Mouse (Mus musculus): Measurements from ENCODE around the gene Mfsd6l. TPM values are rescaled to one million over a fixed set of nuclear protein-coding genes. Genes with fewer than 3 reads are reported as not detected.

Gene Mfsd6l
- polyA plus RNA-seq, 1 experiment from 2014 or later: not detected

DNA sequence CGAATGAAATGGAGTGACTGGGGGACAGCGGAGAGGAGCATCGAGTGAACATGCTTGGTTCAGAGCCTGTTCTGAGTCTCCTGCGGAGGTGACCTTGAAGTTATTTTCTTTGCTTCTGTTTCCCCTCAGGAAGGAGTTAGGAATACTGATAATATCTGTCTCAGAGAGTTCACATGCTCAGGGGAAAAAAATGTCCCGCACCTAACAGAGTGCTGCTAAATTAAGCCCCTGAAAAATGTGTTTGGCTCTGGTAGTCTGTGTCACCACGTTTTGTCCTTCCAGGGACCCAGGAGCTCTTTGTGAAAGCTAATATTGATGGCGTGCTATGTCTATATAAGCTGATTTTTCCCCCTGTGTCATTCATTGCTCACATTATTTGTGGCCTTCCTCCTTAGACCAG is 10.8 kb upstream of the Mfsd6l start:
- ATAC-seq (ENCODE audit: insufficient read depth, low FRiP score, low TSS enrichment): no peak
- 57% methylated on average over 7 of the region's 7 CpGs for whole genome bisulfite sequencing
- no peak overlapping the region for H3K4me3 ChIP-seq (ENCODE audit: low read depth, low read length)
- DNase-seq (ENCODE audit: low spot score): no peak
- H3K27ac ChIP-seq (ENCODE audit: low read depth, low read length): no peak overlapping the region
- no peaks in the 10 kb centered on the region for H3K27me3 ChIP-seq (ENCODE audit: control insufficient read depth, insufficient read depth, low read length)
- no peaks in the 10 kb centered on the region for H3K36me3 ChIP-seq (ENCODE audit: control insufficient read depth, insufficient read depth, low read length)
- no peak overlapping the region for H3K9ac ChIP-seq (ENCODE audit: low read length)
- H3K4me1 ChIP-seq (ENCODE audit: control insufficient read depth, insufficient read depth, low read length): no peaks in the 10 kb centered on the region
- no peaks in the 10 kb centered on the region for H3K9me3 ChIP-seq (ENCODE audit: control insufficient read depth, low read length)
- no peak overlapping the region for H3K4me2 ChIP-seq (ENCODE audit: low read depth)

DNA sequence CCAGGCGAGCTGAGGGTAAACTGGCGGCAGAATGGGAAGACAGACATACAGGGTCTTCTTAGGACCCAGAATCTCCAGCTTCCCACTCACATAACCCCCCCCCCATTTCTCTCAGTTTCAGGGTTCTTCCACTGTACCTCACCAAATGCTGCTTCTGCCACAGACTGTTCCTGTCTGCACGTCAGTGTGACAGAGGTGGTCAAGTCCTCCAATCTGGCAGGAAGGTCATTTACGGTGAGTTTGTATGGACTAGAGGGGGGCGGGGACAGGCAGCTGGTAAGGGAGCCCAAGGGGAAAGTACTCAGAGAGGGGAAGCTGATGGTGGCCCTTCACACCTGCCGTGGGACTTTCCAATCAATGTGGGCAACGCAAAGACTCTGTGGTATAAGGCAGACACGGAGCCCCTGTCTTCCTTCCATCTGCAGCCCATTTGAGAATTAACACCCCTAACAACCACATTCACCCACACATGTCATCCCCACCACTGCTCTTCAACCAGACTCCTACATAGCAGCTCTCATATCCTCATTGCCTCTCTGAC is 10.2 kb upstream of the Mfsd6l start:
- H3K27ac ChIP-seq (ENCODE audit: low read depth, low read length): no peak overlapping the region

DNA sequence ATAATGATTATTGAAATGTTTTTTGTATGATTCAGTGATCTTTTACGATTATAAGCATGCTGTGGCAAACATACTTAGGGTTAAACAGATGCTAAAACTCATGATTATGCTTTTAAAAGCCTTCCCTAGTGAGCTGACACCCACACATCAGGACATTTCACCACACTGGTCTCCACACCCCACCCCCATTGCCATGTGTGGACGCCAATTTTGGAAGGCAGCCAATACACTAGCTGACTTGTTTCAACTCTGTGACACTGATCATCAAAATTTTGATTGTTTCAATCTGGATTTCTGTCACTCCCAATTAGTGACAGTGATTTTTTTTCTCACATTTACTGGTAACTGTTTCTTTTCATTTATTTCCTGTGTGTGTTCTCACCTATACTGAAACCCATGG is 8.5 kb upstream of the Mfsd6l start:
- H3K27ac ChIP-seq (ENCODE audit: low read depth, low read length): no peak overlapping the region
- H3K27me3 ChIP-seq (ENCODE audit: control insufficient read depth, insufficient read depth, low read length): no peaks in the 10 kb centered on the region
- no peaks in the 10 kb centered on the region for H3K9me3 ChIP-seq (ENCODE audit: control insufficient read depth, low read length)
- H3K36me3 ChIP-seq (ENCODE audit: control insufficient read depth, insufficient read depth, low read length): no peaks in the 10 kb centered on the region
- H3K9ac ChIP-seq (ENCODE audit: low read length): no peak overlapping the region
- H3K4me3 ChIP-seq (ENCODE audit: low read depth, low read length): no peak overlapping the region
- whole genome bisulfite sequencing: 85% methylated on average over 2 of the region's 2 CpGs
- H3K4me1 ChIP-seq (ENCODE audit: control insufficient read depth, insufficient read depth, low read length): no peaks in the 10 kb centered on the region
- ATAC-seq (ENCODE audit: insufficient read depth, low FRiP score, low TSS enrichment) (no peak), DNase-seq (ENCODE audit: low spot score) (no peak)
- no peak overlapping the region for H3K4me2 ChIP-seq (ENCODE audit: low read depth)

More for the DNA sequence above, 10.2 kb upstream of the Mfsd6l start:
- no peak overlapping the region for H3K4me2 ChIP-seq (ENCODE audit: low read depth)
- no peak overlapping the region for H3K4me3 ChIP-seq (ENCODE audit: low read depth, low read length)
- 77% methylated on average over 8 of the region's 8 CpGs for WGBS
- no peaks in the 10 kb centered on the region for H3K4me1 ChIP-seq (ENCODE audit: control insufficient read depth, insufficient read depth, low read length)
- DNase-seq (ENCODE audit: low spot score) (no peak), ATAC-seq (ENCODE audit: insufficient read depth, low FRiP score, low TSS enrichment) (no peak)
- H3K9ac ChIP-seq (ENCODE audit: low read length): no peak overlapping the region
- no peaks in the 10 kb centered on the region for H3K27me3 ChIP-seq (ENCODE audit: control insufficient read depth, insufficient read depth, low read length)
- no peaks in the 10 kb centered on the region for H3K36me3 ChIP-seq (ENCODE audit: control insufficient read depth, insufficient read depth, low read length)
- no peaks in the 10 kb centered on the region for H3K9me3 ChIP-seq (ENCODE audit: control insufficient read depth, low read length)

DNA sequence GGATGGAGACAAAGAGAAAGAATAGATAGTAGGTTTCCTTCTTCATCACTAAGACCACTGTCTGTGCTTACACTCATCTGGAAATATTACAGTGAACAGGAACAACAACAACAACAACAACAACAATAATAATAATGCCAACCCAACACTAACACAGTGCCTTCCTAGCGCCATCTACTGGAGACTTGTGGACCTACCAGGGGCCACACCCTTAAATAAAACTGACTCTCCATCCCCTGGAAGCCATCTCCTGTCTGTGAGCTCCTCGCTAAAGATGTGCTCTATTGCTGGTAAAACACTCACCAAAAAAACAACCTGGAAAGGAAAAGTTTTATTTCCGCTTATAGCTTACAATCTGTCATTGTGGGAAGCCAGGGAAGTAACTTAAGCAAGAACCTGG is 6.4 kb upstream of the Mfsd6l start:
- H3K36me3 ChIP-seq (ENCODE audit: control insufficient read depth, insufficient read depth, low read length): no peaks in the 10 kb centered on the region
- H3K4me3 ChIP-seq (ENCODE audit: low read depth, low read length): no peak overlapping the region
- no peak overlapping the region for H3K27ac ChIP-seq (ENCODE audit: low read depth, low read length)
- no peaks in the 10 kb centered on the region for H3K27me3 ChIP-seq (ENCODE audit: control insufficient read depth, insufficient read depth, low read length)
- no peaks in the 10 kb centered on the region for H3K9me3 ChIP-seq (ENCODE audit: control insufficient read depth, low read length)
- no peaks in the 10 kb centered on the region for H3K4me1 ChIP-seq (ENCODE audit: control insufficient read depth, insufficient read depth, low read length)
- WGBS: 53% methylated on average over 3 of the region's 3 CpGs
- H3K4me2 ChIP-seq (ENCODE audit: low read depth): no peak overlapping the region
- ATAC-seq (ENCODE audit: insufficient read depth, low FRiP score, low TSS enrichment) (no peak), DNase-seq (ENCODE audit: low spot score) (no peak)
- no peak overlapping the region for H3K9ac ChIP-seq (ENCODE audit: low read length)

- H3K9ac ChIP-seq (ENCODE audit: low read length): no peak overlapping the region
- H3K27ac ChIP-seq (ENCODE audit: low read depth, low read length): no peak overlapping the region
- no peak overlapping the region for H3K4me2 ChIP-seq (ENCODE audit: low read depth)
- 70% methylated on average over 4 of the region's 4 CpGs for WGBS
- H3K27me3 ChIP-seq (ENCODE audit: control insufficient read depth, insufficient read depth, low read length): no peaks in the 10 kb centered on the region
- no peaks in the 10 kb centered on the region for H3K9me3 ChIP-seq (ENCODE audit: control insufficient read depth, low read length)
- H3K4me3 ChIP-seq (ENCODE audit: low read depth, low read length): no peak overlapping the region
- DNase-seq (ENCODE audit: low spot score): no peak
- no peaks in the 10 kb centered on the region for H3K4me1 ChIP-seq (ENCODE audit: control insufficient read depth, insufficient read depth, low read length)
- no peak for ATAC-seq (ENCODE audit: insufficient read depth, low FRiP score, low TSS enrichment)
- H3K36me3 ChIP-seq (ENCODE audit: control insufficient read depth, insufficient read depth, low read length): no peaks in the 10 kb centered on the region
Measured at GRCm38 (mm10) chr11:68550358-68550757, 5.6 kb upstream of the Mfsd6l start.

DNA sequence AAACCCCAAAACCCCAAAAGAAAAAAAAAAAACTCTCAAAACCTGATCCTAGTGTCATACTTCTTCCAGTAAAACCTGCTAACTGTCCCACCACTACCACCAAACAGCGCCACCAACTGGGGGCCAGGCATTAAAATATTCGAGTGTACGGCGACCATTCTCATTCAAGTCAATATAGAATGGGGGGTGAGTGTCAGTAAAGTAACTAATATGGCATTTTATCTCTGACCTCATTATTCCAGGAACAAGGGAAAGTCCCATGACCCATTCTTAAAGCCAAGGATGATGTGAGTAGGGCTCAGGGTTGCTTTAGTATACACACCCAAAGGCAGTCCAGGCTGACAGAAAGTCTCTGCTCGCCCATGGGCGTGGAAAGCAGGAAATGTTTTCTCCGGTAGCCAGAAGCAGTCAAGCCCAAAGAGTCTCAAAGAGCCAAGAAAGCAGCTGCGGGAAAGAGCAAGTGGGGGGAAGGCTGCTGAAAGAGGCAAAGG is 2.0 kb upstream of the Mfsd6l start:
- no peaks in the 10 kb centered on the region for H3K36me3 ChIP-seq (ENCODE audit: control insufficient read depth, insufficient read depth, low read length)
- no peaks in the 10 kb centered on the region for H3K9me3 ChIP-seq (ENCODE audit: control insufficient read depth, low read length)
- ATAC-seq (ENCODE audit: insufficient read depth, low FRiP score, low TSS enrichment) (no peak), DNase-seq (ENCODE audit: low spot score) (peak; percentile 38)
- no peaks in the 10 kb centered on the region for H3K4me1 ChIP-seq (ENCODE audit: control insufficient read depth, insufficient read depth, low read length)
- no peak overlapping the region for H3K4me2 ChIP-seq (ENCODE audit: low read depth)
- H3K27me3 ChIP-seq (ENCODE audit: control insufficient read depth, insufficient read depth, low read length): peaks cover 4% of the 10 kb centered on the region; the same call in 1 of the 2 replicates
- WGBS: 48% methylated on average over 8 of the region's 8 CpGs
- H3K9ac ChIP-seq (ENCODE audit: low read length): no peak overlapping the region
- H3K4me3 ChIP-seq (ENCODE audit: low read depth, low read length): no peak overlapping the region
- H3K27ac ChIP-seq (ENCODE audit: low read depth, low read length): no peak overlapping the region

GRCm38 (mm10) chr11:68559546-68559945 is 3.6 kb downstream of the Mfsd6l start:
- DNase-seq (ENCODE audit: low spot score) (no peak), ATAC-seq (ENCODE audit: insufficient read depth, low FRiP score, low TSS enrichment) (no peak)
- no peak overlapping the region for H3K27ac ChIP-seq (ENCODE audit: low read depth, low read length)
- no peaks in the 10 kb centered on the region for H3K4me1 ChIP-seq (ENCODE audit: control insufficient read depth, insufficient read depth, low read length)
- no peaks in the 10 kb centered on the region for H3K9me3 ChIP-seq (ENCODE audit: control insufficient read depth, low read length)
- WGBS: 38% methylated on average over 1 of the region's 1 CpGs
- no peak overlapping the region for H3K4me3 ChIP-seq (ENCODE audit: low read depth, low read length)
- H3K27me3 ChIP-seq (ENCODE audit: control insufficient read depth, insufficient read depth, low read length): peaks cover 4% of the 10 kb centered on the region; the same call in 1 of the 2 replicates
- no peak overlapping the region for H3K9ac ChIP-seq (ENCODE audit: low read length)
- no peaks in the 10 kb centered on the region for H3K36me3 ChIP-seq (ENCODE audit: control insufficient read depth, insufficient read depth, low read length)
- no peak overlapping the region for H3K4me2 ChIP-seq (ENCODE audit: low read depth)

DNA sequence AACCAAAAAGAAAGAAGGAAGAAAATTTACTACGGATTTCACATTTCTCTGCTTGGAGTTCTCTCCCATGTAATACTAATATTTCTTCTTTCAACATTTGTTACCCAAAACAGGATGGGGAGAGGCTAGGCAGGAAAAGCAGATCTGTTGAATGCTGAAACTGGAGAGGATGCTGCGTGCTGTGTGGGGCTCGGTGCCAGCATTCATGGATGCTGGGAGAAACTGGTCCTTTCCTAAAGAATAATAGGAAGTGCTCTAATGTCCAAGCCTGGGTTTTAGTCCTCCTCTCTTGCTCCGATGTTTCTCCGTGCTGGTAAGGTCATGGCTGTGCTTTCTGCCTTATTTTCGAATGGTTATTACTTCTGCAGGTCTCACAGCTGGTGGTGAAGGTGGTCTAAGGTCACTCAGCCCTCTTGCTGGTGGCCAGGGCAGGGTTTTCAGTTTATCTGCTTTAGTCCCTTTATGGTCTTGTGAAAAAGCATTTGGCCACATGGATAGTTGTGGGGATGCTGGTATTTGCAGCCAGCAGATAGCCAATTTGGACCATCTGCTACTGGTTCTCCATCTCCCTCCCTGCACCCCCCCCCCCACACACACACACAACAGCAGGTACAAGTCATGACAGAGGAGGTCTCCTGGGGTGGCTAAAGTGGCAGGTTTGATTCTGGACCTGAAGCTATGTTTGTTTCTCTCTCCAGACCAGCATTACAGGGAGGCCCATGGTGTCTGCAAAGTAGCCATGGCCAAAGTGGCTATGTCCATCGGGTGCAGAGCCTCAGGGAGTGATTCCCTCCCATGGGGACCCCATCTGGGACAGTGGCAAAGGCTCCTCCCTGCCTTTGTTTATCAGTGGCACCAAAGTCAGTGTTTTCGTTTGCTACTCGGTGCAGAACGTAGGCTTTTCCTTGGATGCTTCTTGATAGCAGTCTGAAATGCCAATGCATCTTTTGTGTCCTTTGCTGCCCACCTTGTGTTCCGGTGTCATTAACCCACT is 6.3 kb downstream of the Mfsd6l start:
- Histone ChIP-seq H3K27me3 (ENCODE audit: control insufficient read depth, insufficient read depth, low read length) (no peaks in the 10 kb centered on the region), H3K4me2 (ENCODE audit: low read depth) (no peak overlapping the region), H3K36me3 (ENCODE audit: control insufficient read depth, insufficient read depth, low read length) (no peaks in the 10 kb centered on the region), H3K27ac (ENCODE audit: low read depth, low read length) (no peak overlapping the region), H3K4me1 (ENCODE audit: control insufficient read depth, insufficient read depth, low read length) (no peaks in the 10 kb centered on the region), H3K4me3 (ENCODE audit: low read depth, low read length) (no peak overlapping the region), H3K9ac (ENCODE audit: low read length) (no peak overlapping the region), H3K9me3 (ENCODE audit: control insufficient read depth, low read length) (no peaks in the 10 kb centered on the region)
- ATAC-seq (ENCODE audit: insufficient read depth, low FRiP score, low TSS enrichment) (no peak), DNase-seq (ENCODE audit: low spot score) (no peak)
- 84% methylated on average over 11 of the region's 11 CpGs for WGBS

Data from neural tube, embryonic 11.5 days (tissue).